Mouse (Mus musculus) heart, embryonic 13.5 days (tissue): Measurements from ENCODE around the gene Olfr372. TPM values are rescaled to one million over a fixed set of nuclear protein-coding genes. Genes with fewer than 3 reads are reported as not detected.
"Not testable (repeated sequence)": the region's sequence is repeated elsewhere in the genome, so short reads cannot be mapped to it uniquely, and the experiment has no call there.

ENCODE experiments used
- ATAC-seq: fragments of 200-750 bp; cut with Nextera tagmentation; 2 replicates; pipeline ENCODE4 v1.8.0; 2017; ENCODE audit warnings: moderate TSS enrichment; ENCODE audit not compliant: insufficient number of reproducible peaks, low FRiP score, low TSS enrichment; ENCODE audit errors: extremely low read depth
- H3K27ac ChIP-seq: fragments of 300-500 bp; sonication (generic); replicated peaks from 2 replicates; pipeline ENCODE4 v1.5.1; 2015; ENCODE audit warnings: moderate library complexity, mild to moderate bottlenecking, inconsistent platforms
- H3K27me3 ChIP-seq: fragments of 300-500 bp; sonication (generic); replicated peaks from 2 replicates; pipeline ENCODE4 v1.6.1; 2015; ENCODE audit warnings: mild to moderate bottlenecking, inconsistent platforms
- H3K36me3 ChIP-seq: fragments of 300-500 bp; sonication (generic); 2 replicates; pipeline ENCODE4 v1.6.1; 2015; ENCODE audit warnings: mild to moderate bottlenecking, inconsistent platforms
- H3K4me1 ChIP-seq: fragments of 300-500 bp; sonication (generic); 2 replicates; pipeline ENCODE4 v1.6.1; 2015; ENCODE audit warnings: inconsistent platforms
- H3K4me2 ChIP-seq: fragments of 300-500 bp; sonication (generic); 2 replicates; pipeline ENCODE4 v1.6.1; 2015; ENCODE audit warnings: inconsistent platforms, mild to moderate bottlenecking, moderate library complexity
- H3K4me3 ChIP-seq: fragments of 300-500 bp; sonication (generic); 2 replicates; pipeline ENCODE4 v1.5.1; 2015; ENCODE audit warnings: moderate library complexity, mild to moderate bottlenecking, inconsistent platforms
- H3K9ac ChIP-seq: fragments of 300-500 bp; sonication (generic); 2 replicates; pipeline ENCODE4 v1.6.1; 2015; ENCODE audit warnings: inconsistent platforms, mild to moderate bottlenecking, moderate library complexity
- H3K9me3 ChIP-seq: fragments of 300-500 bp; sonication (generic); 2 replicates; pipeline ENCODE4 v1.6.1; 2016; ENCODE audit warnings: inconsistent platforms
- WGBS: fragments of 180-500 bp; shearing (Covaris S2); methylation state at CpG from one replicate; pipeline ENCODE4 v1.1.7; 2015; ENCODE audit warnings: mixed read lengths; 5-methylcytosine and 5-hydroxymethylcytosine counted together
- polyA plus RNA-seq: library from polyadenylated mRNA; unstranded; fragments of >200 nt; fragmentation: Nextera tagmentation; extraction: Ambion mirVana; gene quantifications from 2 replicates; pipeline ENCODE4 v1.2.1, GENCODE M21; 2015

Gene Olfr372
- polyA plus RNA-seq, 1 experiment from 2014 or later = not detected

- Histone ChIP-seq H3K4me3 (no peak overlapping the region), H3K36me3 (no peaks in the 10 kb centered on the region), H3K4me2 (no peak overlapping the region), H3K27ac (no peak overlapping the region), H3K9ac (no peak overlapping the region), H3K4me1 (no peaks in the 10 kb centered on the region), H3K27me3 (no peaks in the 10 kb centered on the region), H3K9me3 (no peaks in the 10 kb centered on the region)
- 51% methylated on average over 2 of the region's 2 CpGs for WGBS
- ATAC-seq = no peak
Observed at GRCm38 (mm10) chr8:72019816-72020215, 21.2 kb upstream of the Olfr372 start.

DNA sequence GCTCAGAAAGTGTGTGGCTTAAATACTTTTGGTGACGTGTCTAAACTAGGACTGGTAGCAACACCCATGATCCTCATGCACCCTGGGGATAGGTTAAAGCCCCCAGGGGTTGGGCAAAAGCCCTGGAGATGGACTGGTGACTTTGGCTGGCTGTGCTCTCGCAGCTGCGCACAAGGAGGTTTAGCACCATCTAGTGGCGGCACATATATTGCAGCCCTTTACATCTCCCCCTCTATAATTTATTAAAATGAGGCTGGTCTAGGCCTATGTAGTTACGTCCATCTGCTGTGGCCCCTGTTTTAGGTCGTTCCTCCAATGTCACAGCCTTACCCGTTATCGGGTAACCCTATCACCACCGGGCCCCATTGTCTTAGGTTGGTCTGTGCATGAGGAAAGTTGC lies 16.1 kb upstream of the Olfr372 start:
- not testable (repeated sequence) for H3K4me3 ChIP-seq, H3K36me3 ChIP-seq, H3K27ac ChIP-seq, H3K4me1 ChIP-seq, H3K4me2 ChIP-seq, ATAC-seq, H3K9me3 ChIP-seq, H3K27me3 ChIP-seq, H3K9ac ChIP-seq
- WGBS = 22% methylated on average over 4 of the region's 9 CpGs

DNA sequence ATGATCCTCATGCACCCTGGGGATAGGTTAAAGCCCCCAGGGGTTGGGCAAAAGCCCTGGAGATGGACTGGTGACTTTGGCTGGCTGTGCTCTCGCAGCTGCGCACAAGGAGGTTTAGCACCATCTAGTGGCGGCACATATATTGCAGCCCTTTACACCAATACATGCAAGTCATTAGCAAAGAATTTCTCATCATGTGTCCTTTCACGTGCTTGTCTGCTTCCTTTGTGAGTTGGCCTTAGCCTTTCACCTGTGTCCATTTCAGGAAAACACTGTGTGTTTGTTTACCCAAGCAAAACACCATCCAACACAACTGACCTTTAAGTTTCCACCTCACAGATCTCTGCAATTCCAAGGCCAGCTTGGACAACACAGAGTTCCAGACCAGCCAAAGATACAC lies 8.1 kb upstream of the Olfr372 start:
- not testable (repeated sequence) for H3K9ac ChIP-seq, ATAC-seq, H3K4me2 ChIP-seq, H3K4me1 ChIP-seq, H3K27me3 ChIP-seq, H3K4me3 ChIP-seq, H3K36me3 ChIP-seq, H3K27ac ChIP-seq, H3K9me3 ChIP-seq
- 33% methylated on average over 4 of the region's 4 CpGs for WGBS

- H3K9me3 ChIP-seq = no peaks in the 10 kb centered on the region
- H3K4me3 ChIP-seq = no peak overlapping the region
- no peak overlapping the region for H3K27ac ChIP-seq
- H3K36me3 ChIP-seq = no peaks in the 10 kb centered on the region
- H3K27me3 ChIP-seq = no peaks in the 10 kb centered on the region
- ATAC-seq = no peak
- WGBS = 79% methylated on average over 1 of the region's 1 CpGs
- H3K9ac ChIP-seq = no peak overlapping the region
- H3K4me2 ChIP-seq = no peak overlapping the region
- no peaks in the 10 kb centered on the region for H3K4me1 ChIP-seq
Observed at GRCm38 (mm10) chr8:72042493-72042892, 1.5 kb downstream of the Olfr372 start.

GRCm38 (mm10) chr8:72054633-72055032 lies 13.6 kb downstream of the Olfr372 start:
- H3K4me2 ChIP-seq, H3K9me3 ChIP-seq, ATAC-seq, H3K9ac ChIP-seq, H3K27ac ChIP-seq, H3K27me3 ChIP-seq, H3K36me3 ChIP-seq, H3K4me1 ChIP-seq, H3K4me3 ChIP-seq: not testable (repeated sequence)

DNA sequence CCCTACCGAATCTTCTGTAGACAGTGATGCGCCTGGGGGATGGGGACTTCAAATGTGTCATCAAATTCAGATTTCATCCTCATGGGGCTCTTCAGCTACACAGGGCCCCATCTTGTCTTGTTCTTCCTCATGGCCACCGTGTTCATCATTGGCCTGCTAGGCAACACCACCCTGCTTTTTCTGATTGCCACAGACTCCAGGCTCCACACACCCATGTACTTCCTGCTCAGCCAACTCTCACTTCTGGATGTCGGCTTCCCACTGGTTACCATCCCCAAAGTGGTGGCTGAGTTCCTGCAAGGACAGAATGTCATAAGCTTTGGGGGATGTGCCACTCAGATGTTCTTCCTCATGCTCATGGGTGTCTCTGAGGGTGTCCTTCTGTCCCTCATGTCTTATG lies 16.6 kb downstream of the Olfr372 start:
- H3K27me3 ChIP-seq, ATAC-seq, H3K36me3 ChIP-seq, H3K4me1 ChIP-seq, H3K4me3 ChIP-seq, H3K4me2 ChIP-seq, H3K27ac ChIP-seq, H3K9ac ChIP-seq, H3K9me3 ChIP-seq: not testable (repeated sequence)
- WGBS = 76% methylated on average over 3 of the region's 4 CpGs

DNA sequence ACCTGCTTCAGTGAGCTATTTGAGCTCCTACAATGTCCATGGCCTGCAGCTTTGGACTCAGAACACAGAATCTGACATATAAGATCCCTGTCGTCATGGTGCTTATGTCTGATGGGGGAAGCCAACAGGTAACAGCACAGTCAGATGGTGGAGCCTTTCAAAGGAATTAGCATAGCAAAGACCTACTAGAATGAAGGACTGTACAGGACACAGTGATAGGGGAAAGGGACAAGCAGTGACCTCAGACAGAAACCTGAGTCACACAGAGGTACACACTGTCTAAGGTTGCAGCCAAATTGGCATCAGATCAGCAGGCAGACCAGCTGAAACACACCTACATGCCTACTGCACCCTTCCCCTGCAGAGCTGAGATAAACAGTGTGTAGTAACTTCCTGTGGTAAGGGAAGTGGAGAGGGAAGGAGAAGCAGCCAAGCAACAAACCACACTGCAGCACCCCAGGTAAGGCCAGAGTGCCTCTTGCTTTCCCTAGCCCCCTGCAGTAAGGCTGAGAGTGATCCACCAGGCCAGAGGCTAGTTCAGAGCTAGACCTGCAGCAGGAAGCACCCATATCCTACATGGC lies 25.9 kb downstream of the Olfr372 start:
- not testable (repeated sequence) for H3K9me3 ChIP-seq, H3K4me2 ChIP-seq, H3K27ac ChIP-seq, ATAC-seq, H3K27me3 ChIP-seq, H3K4me3 ChIP-seq, H3K9ac ChIP-seq, H3K4me1 ChIP-seq, H3K36me3 ChIP-seq
- 85% methylated on average over 1 of the region's 1 CpGs for WGBS

- not testable (repeated sequence) for H3K4me1 ChIP-seq, H3K9ac ChIP-seq, H3K9me3 ChIP-seq, H3K27me3 ChIP-seq, H3K36me3 ChIP-seq, H3K4me2 ChIP-seq, H3K27ac ChIP-seq, ATAC-seq, H3K4me3 ChIP-seq
Observed at GRCm38 (mm10) chr8:72082877-72083276, 41.9 kb downstream of the Olfr372 start, which contains the start of gene Olfr373. Gene Olfr373, plus strand, starts transcription at chr8:72083177.

DNA sequence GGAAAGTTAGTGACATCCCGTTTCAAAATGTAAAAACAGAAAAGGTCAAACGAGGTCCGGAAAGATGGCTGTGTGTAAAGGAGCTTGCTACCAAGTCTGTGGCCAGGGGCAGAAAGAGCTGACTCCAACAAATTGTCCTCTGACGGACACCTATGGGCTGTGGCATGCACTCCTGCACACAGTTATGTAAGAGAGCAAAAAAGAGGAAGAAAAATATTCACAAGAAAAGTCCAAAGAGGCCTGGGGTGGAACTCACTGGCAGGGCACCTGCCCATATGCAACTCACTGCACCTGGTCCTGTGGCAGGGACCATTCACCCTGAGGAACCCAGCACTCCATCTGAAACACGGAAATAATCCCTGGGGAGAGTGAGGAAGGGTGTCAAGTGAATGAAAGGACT lies 43.7 kb downstream of the Olfr372 start:
- no peaks in the 10 kb centered on the region for H3K27me3 ChIP-seq
- H3K4me2 ChIP-seq = no peak overlapping the region
- H3K9ac ChIP-seq = no peak overlapping the region
- no peaks in the 10 kb centered on the region for H3K36me3 ChIP-seq
- no peak for ATAC-seq
- 59% methylated on average over 5 of the region's 5 CpGs for WGBS
- no peak overlapping the region for H3K4me3 ChIP-seq
- H3K27ac ChIP-seq = no peak overlapping the region
- no peaks in the 10 kb centered on the region for H3K9me3 ChIP-seq
- H3K4me1 ChIP-seq = no peaks in the 10 kb centered on the region

DNA sequence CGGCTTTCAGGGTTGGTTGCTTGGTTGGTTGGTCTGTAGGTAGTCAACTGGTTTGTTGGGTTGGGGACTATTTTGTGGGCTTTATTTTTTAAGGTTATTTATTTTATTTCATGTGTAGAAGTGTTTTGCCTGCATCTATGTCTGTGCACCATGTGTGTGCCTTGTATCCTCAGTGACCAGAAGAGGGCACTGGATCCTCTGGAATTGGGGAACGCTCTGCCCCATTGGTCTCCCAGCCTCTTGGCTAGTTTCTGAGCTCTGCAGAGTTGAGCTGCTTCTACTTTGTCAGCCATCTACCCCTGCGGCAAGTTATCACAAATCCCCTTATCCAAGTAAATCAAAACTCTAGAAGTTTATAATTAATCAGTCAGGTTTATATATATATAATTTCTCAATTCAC lies 46.6 kb downstream of the Olfr372 start:
- not testable (repeated sequence) for H3K9ac ChIP-seq, H3K4me2 ChIP-seq, H3K4me3 ChIP-seq, H3K9me3 ChIP-seq, ATAC-seq, H3K36me3 ChIP-seq, H3K4me1 ChIP-seq, H3K27ac ChIP-seq, H3K27me3 ChIP-seq
- WGBS = 81% methylated on average over 3 of the region's 3 CpGs

- ATAC-seq = not testable (repeated sequence)
Observed at GRCm38 (mm10) chr8:72096721-72097120, 55.7 kb downstream of the Olfr372 start.

GRCm38 (mm10) chr8:72099377-72100103 lies 58.5 kb downstream of the Olfr372 start:
- WGBS = 49% methylated on average over 6 of the region's 7 CpGs
- not testable (repeated sequence) for H3K27me3 ChIP-seq, H3K9me3 ChIP-seq, H3K27ac ChIP-seq, H3K9ac ChIP-seq, ATAC-seq, H3K4me1 ChIP-seq, H3K36me3 ChIP-seq, H3K4me3 ChIP-seq, H3K4me2 ChIP-seq

More at GRCm38 (mm10) chr8:72096721-72097120, 55.7 kb downstream of the Olfr372 start:
- not testable (repeated sequence) for H3K4me1 ChIP-seq, H3K36me3 ChIP-seq, H3K4me3 ChIP-seq, H3K27me3 ChIP-seq, H3K4me2 ChIP-seq, H3K9ac ChIP-seq, H3K27ac ChIP-seq, H3K9me3 ChIP-seq
